Mouse (Mus musculus) B cell, adult 67 days (primary cell): ENCODE measurements around the gene Ly6g6d. TPM values are rescaled to one million over a fixed set of nuclear protein-coding genes. Genes with fewer than 3 reads are reported as not detected.

Source experiments
- total RNA-seq, 2 experiments: library from RNA; stranded (reverse); gene quantifications; 4 replicates each; pipeline ENCODE4 v1.2.4; 2023

The Ly6g6d gene
- total RNA-seq, 2 experiments from 2014 or later, result not detected

Other genes with a start within 250 kb of the Ly6g6d start
- 10 to 100 TPM; 57.8 to 67.8 TPM for gene Stk19, start 241.1 kb downstream of the Ly6g6d start, total RNA-seq
- gene Dxo, start 241.0 kb downstream of the Ly6g6d start, total RNA-seq, result 10 to 100 TPM; 87.2 to 90.1 TPM
- gene Skiv2l, start 227.9 kb downstream of the Ly6g6d start, total RNA-seq, result 100 to 1,000 TPM; 106 to 113 TPM
- 10 to 100 TPM; 32.7 to 37.8 TPM for gene Nelfe, start 227.7 kb downstream of the Ly6g6d start, total RNA-seq
- under 1 TPM in 1 of 2 experiments, not detected in 1; 0.41 TPM for gene Cfb, start 215.5 kb downstream of the Ly6g6d start, total RNA-seq
- gene Zbtb12, start 198.6 kb downstream of the Ly6g6d start, total RNA-seq, result 10 to 100 TPM in 1 of 2 experiments, 1 to 10 TPM in 1; 9.4 to 13.1 TPM
- not detected for gene Gm20547, start 196.0 kb downstream of the Ly6g6d start, total RNA-seq
- 1 to 10 TPM; 2.4 to 2.6 TPM for gene C2, start 179.8 kb downstream of the Ly6g6d start, total RNA-seq
- 100 to 1,000 TPM; 169 to 178 TPM for gene Ehmt2, start 179.6 kb downstream of the Ly6g6d start, total RNA-seq
- not detected for gene Slc44a4, start 163.6 kb downstream of the Ly6g6d start, total RNA-seq
- gene Neu1, start 146.8 kb downstream of the Ly6g6d start, total RNA-seq, result 10 to 100 TPM; 64.3 to 86.9 TPM
- 100 to 1,000 TPM in 1 of 2 experiments, 1 to 10 TPM in 1; 9.1 to 108 TPM for gene Hspa1b, start 118.8 kb downstream of the Ly6g6d start, total RNA-seq
- not detected for gene Gm20481, start 108.2 kb downstream of the Ly6g6d start, total RNA-seq
- 10 to 100 TPM in 1 of 2 experiments, 1 to 10 TPM in 1; 3.8 to 37.9 TPM for gene Hspa1a, start 105.9 kb downstream of the Ly6g6d start, total RNA-seq
- not detected for gene Hspa1l, start 105.4 kb downstream of the Ly6g6d start, total RNA-seq
- 10 to 100 TPM; 32.1 to 32.7 TPM for gene Lsm2, start 96.2 kb downstream of the Ly6g6d start, total RNA-seq
- gene Vars, start 77.1 kb downstream of the Ly6g6d start, total RNA-seq, result 100 to 1,000 TPM; 290 to 310 TPM
- under 1 TPM; 0.50 to 0.75 TPM for gene Vwa7, start 61.5 kb downstream of the Ly6g6d start, total RNA-seq
- 1 to 10 TPM; 4.8 to 5.7 TPM for gene Sapcd1, start 50.0 kb downstream of the Ly6g6d start, total RNA-seq
- 10 to 100 TPM in 1 of 2 experiments, 1 to 10 TPM in 1; 9.7 to 13.8 TPM for gene Msh5, start 31.3 kb downstream of the Ly6g6d start, total RNA-seq
- gene Clic1, start 28.1 kb downstream of the Ly6g6d start, total RNA-seq, result 100 to 1,000 TPM; 210 to 218 TPM
- 1 to 10 TPM; 3.4 to 5.2 TPM for gene Ddah2, start 19.0 kb downstream of the Ly6g6d start, total RNA-seq
- not detected for gene Ly6g6c, start 12.7 kb downstream of the Ly6g6d start, total RNA-seq
- not detected for gene Mpig6b, start 11.9 kb downstream of the Ly6g6d start, total RNA-seq
- not detected for gene Ly6g6e, start 1.2 kb downstream of the Ly6g6d start, total RNA-seq
- gene Ly6g6f, start 7.5 kb upstream of the Ly6g6d start, total RNA-seq, result not detected
- gene Abhd16a, start 11.2 kb upstream of the Ly6g6d start, total RNA-seq, result 10 to 100 TPM; 71.6 to 74.8 TPM
- not detected for gene Ly6g5c, start 30.2 kb upstream of the Ly6g6d start, total RNA-seq
- gene Ly6g5b, start 37.4 kb upstream of the Ly6g6d start, total RNA-seq, result 1 to 10 TPM; 1.5 to 1.7 TPM
- gene Gpank1, start 43.4 kb upstream of the Ly6g6d start, total RNA-seq, result 10 to 100 TPM; 31.1 to 34.0 TPM
- gene Csnk2b, start 44.0 kb upstream of the Ly6g6d start, total RNA-seq, result 100 to 1,000 TPM; 126 to 147 TPM
- gene D17H6S53E, start 48.3 kb upstream of the Ly6g6d start, total RNA-seq, result 10 to 100 TPM; 16.6 to 25.1 TPM
- under 1 TPM; 0.56 to 0.93 TPM for gene Apom, start 54.0 kb upstream of the Ly6g6d start, total RNA-seq
- 100 to 1,000 TPM; 412 to 463 TPM for gene Bag6, start 57.1 kb upstream of the Ly6g6d start, total RNA-seq
- 100 to 1,000 TPM; 364 to 379 TPM for gene Prrc2a, start 86.8 kb upstream of the Ly6g6d start, total RNA-seq
- 1 to 10 TPM; 1.7 to 5.1 TPM for gene Aif1, start 98.0 kb upstream of the Ly6g6d start, total RNA-seq
- 10 to 100 TPM; 32.6 to 54.4 TPM for gene Lst1, start 110.4 kb upstream of the Ly6g6d start, total RNA-seq
- gene Ltb, start 116.4 kb upstream of the Ly6g6d start, total RNA-seq, result 100 to 1,000 TPM; 669 to 686 TPM
- gene Tnf, start 123.9 kb upstream of the Ly6g6d start, total RNA-seq, result 10 to 100 TPM in 1 of 2 experiments, 1 to 10 TPM in 1; 9.6 to 14.5 TPM
- gene Lta, start 127.3 kb upstream of the Ly6g6d start, total RNA-seq, result 10 to 100 TPM; 45.0 to 61.0 TPM
- gene Gm16181, start 142.8 kb upstream of the Ly6g6d start, total RNA-seq, result not detected
- 1 to 10 TPM; 1.2 to 2.9 TPM for gene Atp6v1g2, start 155.6 kb upstream of the Ly6g6d start, total RNA-seq
- gene Nfkbil1, start 157.7 kb upstream of the Ly6g6d start, total RNA-seq, result 10 to 100 TPM; 11.2 to 16.2 TPM
- gene Ddx39b, start 163.7 kb upstream of the Ly6g6d start, total RNA-seq, result 100 to 1,000 TPM; 440 to 473 TPM
- gene H2-D1, start 184.7 kb upstream of the Ly6g6d start, total RNA-seq, result 1,000 to 10,000 TPM; 1,708 to 1,769 TPM
- 10 to 100 TPM in 1 of 2 experiments, 1 to 10 TPM in 1; 9.7 to 10.1 TPM for gene H2-Q1, start 242.3 kb upstream of the Ly6g6d start, total RNA-seq